Mouse (Mus musculus) embryonic fibroblast, embryonic 13.5 days (primary cell): ENCODE measurements at regions not wholly inside any gene's neighbourhood (a gene's known extent, or its start where the extent isn't known, plus 50 kb on each side); places are given as distances from the start of the nearest gene placed in this dataset.

Source experiments
- H3K27ac ChIP-seq: 2 replicates; pipeline ENCODE4 v1.5.1; 2012; ENCODE audit warnings: low read length, control low read depth, inconsistent platforms; ENCODE audit not compliant: insufficient read depth
- H3K4me1 ChIP-seq: 2 replicates; pipeline ENCODE4 v1.6.1; 2011; ENCODE audit warnings: low read length; ENCODE audit not compliant: control insufficient read depth, insufficient read depth
- H3K4me3 ChIP-seq: 2 replicates; pipeline ENCODE4 v1.5.1; 2011; ENCODE audit warnings: mild to moderate bottlenecking, control low read depth, low read length; ENCODE audit not compliant: insufficient read depth
- CTCF ChIP-seq: IDR thresholded peaks from 2 replicates; pipeline ENCODE4 v1.5.1; 2011; ENCODE audit warnings: mild to moderate bottlenecking, control low read depth, low read length, moderate library complexity, borderline replicate concordance; ENCODE audit not compliant: insufficient read depth
- POLR2A ChIP-seq: IDR thresholded peaks from 2 replicates; pipeline ENCODE4 v1.6.1; 2011; ENCODE audit warnings: low read depth, mild to moderate bottlenecking, control low read depth, low read length, moderate library complexity

- Histone ChIP-seq H3K4me1 (no peaks in the 10 kb centered on the region), H3K27ac (no peak overlapping the region), H3K4me3 (no peak overlapping the region)
- TF ChIP-seq CTCF (no peak), POLR2A (no peak)
Observed at GRCm38 (mm10) chrX:99602268-99602885, 131.3 kb upstream of the Pja1 start.

- Histone ChIP-seq H3K4me3 (no peak overlapping the region), H3K27ac (no peak overlapping the region), H3K4me1 (no peaks in the 10 kb centered on the region)
- TF ChIP-seq POLR2A, result no peak
Observed at GRCm38 (mm10) chrX:99595493-99595892, 124.4 kb upstream of the Pja1 start.

- Histone ChIP-seq H3K4me3 (no peak overlapping the region), H3K4me1 (no peaks in the 10 kb centered on the region), H3K27ac (no peak overlapping the region)
- TF ChIP-seq POLR2A, result no peak
- no peak for TF ChIP-seq CTCF
Observed at GRCm38 (mm10) chrX:99593872-99594487, 122.9 kb upstream of the Pja1 start.

GRCm38 (mm10) chrX:99592980-99593379 lies 121.9 kb upstream of the Pja1 start:
- no peak for TF ChIP-seq CTCF
- TF ChIP-seq POLR2A, result no peak
- Histone ChIP-seq H3K27ac (no peak overlapping the region), H3K4me3 (no peak overlapping the region), H3K4me1 (no peaks in the 10 kb centered on the region)

GRCm38 (mm10) chrX:99587284-99587683 lies 116.2 kb upstream of the Pja1 start:
- Histone ChIP-seq H3K27ac (no peak overlapping the region), H3K4me3 (no peak overlapping the region)
- TF ChIP-seq CTCF (no peak), POLR2A (no peak)

GRCm38 (mm10) chrX:99586282-99586681 lies 115.2 kb upstream of the Pja1 start:
- TF ChIP-seq POLR2A (no peak), CTCF (no peak)
- Histone ChIP-seq H3K4me3 (no peak overlapping the region), H3K27ac (no peak overlapping the region), H3K4me1 (no peaks in the 10 kb centered on the region)

More at GRCm38 (mm10) chrX:99587284-99587683, 116.2 kb upstream of the Pja1 start:
- no peaks in the 10 kb centered on the region for H3K4me1 ChIP-seq

- Histone ChIP-seq H3K4me1 (no peaks in the 10 kb centered on the region), H3K27ac (no peak overlapping the region), H3K4me3 (no peak overlapping the region)
- no peak for TF ChIP-seq POLR2A
- no peak for TF ChIP-seq CTCF
Observed at GRCm38 (mm10) chrX:99585703-99586102, 114.6 kb upstream of the Pja1 start.

GRCm38 (mm10) chrX:99582611-99583010 lies 111.5 kb upstream of the Pja1 start:
- H3K4me1 ChIP-seq, result no peaks in the 10 kb centered on the region
- H3K27ac ChIP-seq, result no peak overlapping the region
- H3K4me3 ChIP-seq, result no peak overlapping the region
- TF ChIP-seq POLR2A, result no peak

GRCm38 (mm10) chrX:99581632-99582466 lies 110.8 kb upstream of the Pja1 start:
- TF ChIP-seq POLR2A, result no peak
- no peak for TF ChIP-seq CTCF
- Histone ChIP-seq H3K27ac (no peak overlapping the region), H3K4me3 (no peak overlapping the region), H3K4me1 (no peaks in the 10 kb centered on the region)

- H3K27ac ChIP-seq, result no peak overlapping the region
- H3K4me1 ChIP-seq, result no peaks in the 10 kb centered on the region
- TF ChIP-seq POLR2A (no peak), CTCF (no peak)
- no peak overlapping the region for H3K4me3 ChIP-seq
Observed at GRCm38 (mm10) chrX:99579206-99579605, 108.1 kb upstream of the Pja1 start.
